Mouse (Mus musculus): ENCODE data around the gene Gucy2g.

Gene Gucy2g

DNA sequence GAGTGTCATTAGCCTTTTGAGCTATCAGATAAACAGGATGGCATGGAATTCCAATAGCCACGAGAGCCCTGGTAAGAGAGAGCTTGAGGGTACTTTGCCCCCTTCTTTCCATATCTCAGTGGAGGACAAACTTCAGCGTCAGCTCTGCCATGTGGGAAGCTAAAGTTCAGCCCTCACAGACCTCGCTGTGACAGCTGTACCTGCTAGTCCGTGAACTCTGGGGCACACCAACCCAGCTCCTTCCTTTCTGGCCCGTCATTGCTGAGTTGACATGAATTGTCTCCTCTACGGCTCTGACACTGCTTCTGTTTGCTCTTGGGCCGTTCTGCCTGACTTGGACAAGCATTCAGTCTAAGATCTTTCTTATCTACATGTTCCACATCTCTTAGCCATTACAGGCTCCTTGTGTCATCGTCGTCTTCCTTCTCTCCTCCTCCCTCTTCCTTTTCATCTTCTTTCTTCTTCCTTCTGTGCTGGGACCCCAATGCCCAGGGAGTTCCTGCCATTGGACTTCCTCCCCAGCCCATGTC is 7.0 kb upstream of the Gucy2g start:
- no peak for DNase-seq (ENCODE audit: low spot score in 2 of 2)

DNA sequence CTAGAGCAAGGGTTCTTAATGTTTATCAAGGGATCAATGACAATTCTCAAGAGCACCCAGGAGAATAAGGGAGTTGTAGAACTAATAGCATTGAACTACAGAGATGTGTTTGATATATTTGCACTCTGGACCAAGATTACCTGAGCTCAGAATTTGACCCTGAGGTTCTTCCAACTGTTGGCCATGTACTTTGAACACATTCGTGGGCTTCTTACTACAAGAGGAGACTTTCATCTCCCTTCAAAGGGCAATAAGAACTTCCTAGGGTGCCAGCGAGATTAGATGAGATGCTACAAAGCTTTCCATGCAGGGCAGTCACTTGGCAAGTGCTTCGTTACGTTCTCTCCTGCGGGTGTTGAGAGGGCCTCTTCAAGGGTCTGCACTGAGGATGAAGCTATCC is 6.5 kb upstream of the Gucy2g start:
- no peak for DNase-seq (ENCODE audit: low spot score in 2 of 2)

DNA sequence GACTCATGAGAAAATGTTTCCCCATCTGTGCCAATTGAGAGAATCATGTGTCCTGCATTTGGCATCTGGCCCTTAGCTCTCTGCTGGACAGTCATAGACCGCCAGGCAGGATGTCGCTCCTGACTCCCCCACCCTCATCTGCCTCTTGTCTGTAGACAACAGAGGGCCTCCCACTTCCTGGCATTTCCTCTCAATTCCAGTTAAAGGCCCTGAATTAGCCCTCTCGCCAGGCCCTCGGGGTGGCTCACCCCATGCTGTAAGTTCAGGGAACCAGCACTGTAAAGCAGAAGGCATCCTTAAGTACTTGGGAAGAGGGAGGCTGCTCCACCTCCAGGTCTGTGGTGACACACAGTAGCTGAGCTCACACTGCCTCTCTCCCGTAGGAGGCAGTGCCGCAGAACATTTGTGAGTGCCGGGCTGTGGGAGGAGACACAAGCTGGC is 3.8 kb upstream of the Gucy2g start:
- peak in 1 of 2 experiments; percentile 6 for DNase-seq (ENCODE audit: low spot score in 2 of 2)

DNA sequence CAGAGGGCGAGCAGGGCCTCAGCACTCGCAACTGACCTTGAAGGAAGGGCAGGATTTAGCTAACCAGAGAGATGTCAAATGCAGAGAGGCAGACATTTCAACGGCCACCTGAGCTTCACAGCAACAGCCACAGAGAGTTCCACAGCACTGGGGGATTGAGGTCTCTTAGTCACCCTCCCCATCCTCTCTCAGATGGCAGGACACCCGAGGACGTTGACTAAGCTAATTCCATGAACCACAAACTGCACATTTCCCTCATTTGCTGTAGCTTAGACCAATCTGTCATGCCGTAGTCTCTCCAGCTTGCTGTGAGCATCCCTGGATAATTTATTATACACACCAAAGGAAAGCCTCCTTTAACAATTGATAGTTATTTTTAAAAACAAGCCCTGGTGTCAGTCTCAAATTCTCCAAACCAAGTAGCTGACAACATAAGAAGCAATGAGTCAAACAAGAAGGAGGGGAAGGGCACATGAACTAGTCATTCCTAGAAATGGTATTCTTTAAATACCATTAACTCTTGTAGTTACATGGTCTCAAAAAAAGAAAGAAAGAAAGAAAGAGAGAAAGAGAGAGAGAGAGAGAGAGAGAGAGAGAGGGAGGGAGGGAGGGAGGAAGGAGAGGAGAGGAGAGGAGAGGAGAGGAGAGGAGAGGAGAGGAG is 1.1 kb downstream of the Gucy2g start:
- no peak for DNase-seq (ENCODE audit: low spot score in 2 of 2)

GRCm38 (mm10) chr19:55236564-55236963 is 4.5 kb downstream of the Gucy2g start:
- DNase-seq (ENCODE audit: low spot score in 2 of 2) = no peak

DNA sequence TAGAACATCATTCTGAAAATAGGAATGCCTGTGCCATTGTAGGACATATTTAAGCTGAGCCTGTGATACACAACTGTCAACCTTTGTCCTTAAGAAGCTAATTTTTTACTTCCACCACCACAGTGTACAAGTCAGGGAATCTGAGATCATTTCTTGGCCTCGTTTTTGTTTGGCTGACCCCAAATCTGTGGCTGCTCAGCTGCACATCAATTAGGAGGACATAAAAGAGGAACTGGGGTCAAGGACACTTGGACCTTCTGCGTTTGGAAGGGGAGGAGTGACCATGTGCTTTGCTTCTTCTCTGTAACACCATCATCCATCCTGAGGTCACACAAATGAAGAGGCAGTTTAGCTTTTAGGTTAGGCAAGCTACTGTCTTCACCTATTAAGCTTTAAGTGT is 5.0 kb downstream of the Gucy2g start:
- DNase-seq (ENCODE audit: low spot score in 2 of 2) = no peak

DNA sequence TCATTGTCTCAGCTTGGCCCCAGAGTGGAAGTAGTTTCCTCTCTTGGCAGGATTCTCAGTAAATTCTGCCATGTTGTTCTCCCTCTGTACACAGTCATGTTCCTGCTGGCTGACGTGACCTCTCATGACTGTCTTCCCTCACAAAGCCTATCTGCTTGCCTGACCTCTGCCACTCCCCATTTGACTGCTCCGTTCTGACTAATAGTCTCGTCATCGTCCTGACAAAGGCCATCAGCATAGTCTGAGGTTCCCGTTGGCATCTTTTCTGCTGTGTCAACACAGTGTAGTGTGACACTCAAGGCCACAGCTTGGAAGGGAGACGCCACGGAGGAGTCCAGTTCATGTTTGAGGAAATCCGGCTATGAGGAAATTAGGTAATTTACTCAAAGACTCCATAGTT is 8.9 kb downstream of the Gucy2g start:
- no peak for DNase-seq (ENCODE audit: low spot score in 2 of 2)

GRCm38 (mm10) chr19:55231081-55231480 is 10.0 kb downstream of the Gucy2g start:
- no peak for DNase-seq (ENCODE audit: low spot score in 2 of 2)

DNA sequence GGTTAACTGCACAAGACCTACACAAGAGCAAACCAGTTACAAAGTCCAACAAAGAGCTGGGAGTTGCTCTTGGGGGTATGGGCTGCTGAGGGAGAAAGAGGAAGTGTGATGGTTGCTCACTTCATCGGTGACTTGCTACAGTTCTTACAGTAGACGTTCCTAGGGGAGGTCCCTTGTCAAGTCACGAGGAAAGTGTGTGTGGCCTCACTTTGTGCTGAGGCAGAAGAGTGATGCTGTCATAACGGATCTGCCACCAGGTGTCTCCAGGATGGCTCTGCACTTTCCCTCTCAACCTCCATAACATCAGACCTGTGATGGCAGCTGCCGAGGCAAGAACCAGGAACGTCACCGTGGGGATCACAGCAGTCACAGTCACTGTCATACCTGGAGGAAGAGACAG is 13.9 kb downstream of the Gucy2g start:
- DNase-seq (ENCODE audit: low spot score in 2 of 2) = no peak

DNA sequence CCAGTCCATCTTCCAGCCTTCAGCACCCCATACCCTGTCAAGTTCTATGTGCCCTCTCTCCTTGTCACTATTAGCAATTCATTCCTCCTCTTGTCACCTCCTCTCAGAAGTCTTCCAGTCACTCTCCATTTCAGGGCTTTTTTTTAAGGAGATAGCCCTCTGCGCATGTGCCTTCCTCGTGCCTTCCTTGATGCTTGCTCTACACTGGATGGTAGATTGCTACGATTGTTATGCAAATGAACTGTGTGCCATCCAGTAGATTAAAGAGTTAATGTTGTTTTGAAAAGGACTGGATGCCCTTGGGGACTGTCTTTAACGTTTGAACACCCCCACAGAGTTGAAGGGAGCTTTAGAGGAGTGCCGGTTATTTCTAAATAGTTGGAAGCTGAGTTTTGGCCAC is 14.4 kb downstream of the Gucy2g start:
- DNase-seq (ENCODE audit: low spot score in 2 of 2) = no peak

DNA sequence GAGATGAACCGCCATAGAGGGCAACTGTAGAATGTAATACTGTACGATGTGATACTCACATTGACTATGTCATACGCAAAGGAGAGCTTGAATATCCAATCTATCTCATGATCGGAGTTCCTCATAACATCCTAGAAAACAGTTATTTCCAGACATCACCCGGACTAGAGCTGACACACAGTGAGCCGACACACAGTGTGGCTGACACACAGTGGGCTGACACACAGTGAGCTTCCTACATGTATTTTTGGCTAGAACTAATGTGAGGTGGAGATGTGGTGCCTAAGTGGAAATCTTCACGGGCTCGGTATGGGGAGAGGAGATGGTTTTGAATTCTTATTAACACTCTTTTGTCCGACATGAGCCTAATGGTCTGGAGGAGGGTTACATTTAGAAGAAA is 18.8 kb downstream of the Gucy2g start:
- no peak for DNase-seq (ENCODE audit: low spot score in 2 of 2)

DNA sequence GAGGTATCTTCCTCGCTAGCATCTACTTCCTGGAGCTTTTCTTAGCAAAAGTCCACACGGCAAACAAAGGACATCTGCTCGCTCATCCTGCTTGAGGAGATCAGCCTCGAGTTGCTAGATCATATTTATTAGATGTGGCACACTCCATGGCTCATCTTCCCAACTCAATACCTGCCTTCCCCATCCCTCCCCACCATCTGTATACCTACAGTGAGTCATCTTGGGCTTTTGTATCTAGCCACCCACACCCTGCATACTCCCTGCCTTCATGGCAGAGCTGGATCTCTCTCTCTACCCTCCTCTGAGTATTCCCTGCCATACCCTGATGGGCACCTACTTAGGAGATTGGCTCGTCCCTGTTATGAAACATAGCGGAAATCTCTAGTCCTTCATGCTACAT is 19.8 kb downstream of the Gucy2g start:
- DNase-seq (ENCODE audit: low spot score in 2 of 2) = no peak

DNA sequence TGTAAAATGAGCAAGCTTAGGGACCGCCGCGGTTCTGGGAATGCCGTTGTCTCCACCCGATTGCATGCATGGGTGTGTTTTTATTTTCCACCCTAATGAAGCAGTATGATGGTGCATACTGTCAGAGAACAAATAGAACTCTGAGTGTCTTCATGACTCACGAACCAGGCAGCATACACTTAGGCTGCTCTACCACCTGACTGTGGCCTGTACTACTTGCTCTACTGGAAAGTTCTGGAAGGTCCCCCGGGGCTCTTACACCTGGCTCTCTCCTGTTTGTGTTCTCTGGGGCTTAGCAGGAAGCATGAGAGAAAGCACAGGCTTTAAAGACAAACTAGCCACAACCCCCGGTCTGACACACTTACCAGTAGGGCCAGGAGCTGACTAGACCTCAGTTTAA is 21.7 kb downstream of the Gucy2g start:
- no peak for DNase-seq (ENCODE audit: low spot score in 2 of 2)

- peak in 1 of 2 experiments; percentile 23 for DNase-seq (ENCODE audit: low spot score in 2 of 2)
Measured at GRCm38 (mm10) chr19:55218741-55219221, 22.3 kb downstream of the Gucy2g start.

GRCm38 (mm10) chr19:55218192-55218739 is 22.8 kb downstream of the Gucy2g start:
- DNase-seq (ENCODE audit: low spot score in 2 of 2) = peak; percentile 73 to 86

- DNase-seq (ENCODE audit: low spot score in 2 of 2) = no peak
Measured at GRCm38 (mm10) chr19:55217365-55217764, 23.7 kb downstream of the Gucy2g start.

DNA sequence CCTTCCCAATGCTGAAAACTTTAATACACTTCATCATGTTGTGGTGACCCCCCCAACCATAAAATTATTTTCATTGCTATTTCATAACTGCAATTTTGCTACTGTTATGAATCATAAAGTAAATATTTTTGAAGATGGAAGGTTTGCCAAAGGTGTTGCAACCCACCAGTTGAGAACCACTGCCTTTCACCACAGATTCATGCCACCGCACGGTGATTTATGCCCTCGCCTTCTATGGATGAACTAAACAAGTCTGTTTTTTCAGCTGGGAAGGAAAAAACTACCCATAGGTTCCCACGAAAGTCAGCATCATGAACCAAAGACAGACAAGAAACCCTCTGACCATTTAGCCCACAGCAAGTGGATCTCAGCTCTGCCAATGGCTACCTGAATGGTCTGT is 24.2 kb downstream of the Gucy2g start:
- DNase-seq (ENCODE audit: low spot score in 2 of 2) = no peak

DNA sequence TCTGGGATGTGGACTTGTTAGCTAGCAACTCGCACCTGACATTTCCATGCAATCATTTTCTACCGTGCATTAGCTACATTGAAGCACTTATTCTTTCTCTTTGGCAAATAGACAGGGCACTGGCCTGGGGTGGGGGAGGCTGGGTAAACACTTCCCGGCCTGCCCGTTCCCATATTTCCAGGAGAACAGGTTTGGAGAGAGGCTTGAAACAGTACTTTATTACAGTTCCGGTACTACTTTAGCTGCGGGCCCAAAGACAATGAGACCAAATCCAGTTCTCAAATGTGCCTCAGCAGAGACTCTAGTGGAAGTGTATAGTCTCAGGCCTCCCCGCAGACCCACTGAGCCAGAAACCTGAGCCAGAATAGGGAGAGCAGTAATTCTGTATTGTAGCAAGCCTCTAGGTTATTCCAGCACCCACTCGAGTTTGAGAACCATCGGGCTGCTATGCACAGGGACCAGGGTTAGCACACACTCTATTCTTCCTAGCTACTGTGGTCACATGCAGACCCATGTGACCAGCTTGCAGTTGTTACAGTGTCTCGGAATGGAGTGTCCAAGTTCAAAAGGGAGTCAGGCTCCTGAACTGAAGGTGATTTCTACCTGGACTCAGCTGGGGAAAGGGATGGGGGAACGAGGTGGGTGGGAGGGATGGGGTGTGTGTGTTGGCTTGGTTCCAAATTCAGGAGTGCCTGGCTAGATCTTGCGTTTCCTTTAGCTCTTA is 27.3 kb downstream of the Gucy2g start:
- DNase-seq (ENCODE audit: low spot score in 2 of 2) = no peak

GRCm38 (mm10) chr19:55211698-55212097 is 29.3 kb downstream of the Gucy2g start:
- no peak for DNase-seq (ENCODE audit: low spot score in 2 of 2)

DNA sequence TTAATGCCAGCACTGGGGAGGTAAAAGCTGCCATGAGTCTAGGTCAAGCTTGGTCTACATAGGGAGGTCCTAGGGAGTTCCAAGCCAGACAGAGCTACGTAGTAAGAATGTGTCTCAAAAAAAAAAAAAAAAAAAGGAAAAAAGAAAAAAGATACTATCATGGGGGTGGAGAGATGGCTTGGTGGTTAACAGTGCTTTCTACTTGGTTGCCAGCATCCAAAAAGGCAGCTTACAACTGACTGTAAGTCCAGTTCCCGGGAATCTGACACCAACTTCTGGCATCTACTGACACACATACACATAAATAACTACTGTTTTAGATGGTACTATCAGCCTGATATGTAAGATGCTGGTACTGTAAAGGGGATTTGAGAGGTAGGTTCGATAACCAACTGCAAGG is 32.0 kb downstream of the Gucy2g start:
- no peak for DNase-seq (ENCODE audit: low spot score in 2 of 2)

- no peak for DNase-seq (ENCODE audit: low spot score in 2 of 2)
Measured at GRCm38 (mm10) chr19:55208654-55209053, 32.4 kb downstream of the Gucy2g start.

DNA sequence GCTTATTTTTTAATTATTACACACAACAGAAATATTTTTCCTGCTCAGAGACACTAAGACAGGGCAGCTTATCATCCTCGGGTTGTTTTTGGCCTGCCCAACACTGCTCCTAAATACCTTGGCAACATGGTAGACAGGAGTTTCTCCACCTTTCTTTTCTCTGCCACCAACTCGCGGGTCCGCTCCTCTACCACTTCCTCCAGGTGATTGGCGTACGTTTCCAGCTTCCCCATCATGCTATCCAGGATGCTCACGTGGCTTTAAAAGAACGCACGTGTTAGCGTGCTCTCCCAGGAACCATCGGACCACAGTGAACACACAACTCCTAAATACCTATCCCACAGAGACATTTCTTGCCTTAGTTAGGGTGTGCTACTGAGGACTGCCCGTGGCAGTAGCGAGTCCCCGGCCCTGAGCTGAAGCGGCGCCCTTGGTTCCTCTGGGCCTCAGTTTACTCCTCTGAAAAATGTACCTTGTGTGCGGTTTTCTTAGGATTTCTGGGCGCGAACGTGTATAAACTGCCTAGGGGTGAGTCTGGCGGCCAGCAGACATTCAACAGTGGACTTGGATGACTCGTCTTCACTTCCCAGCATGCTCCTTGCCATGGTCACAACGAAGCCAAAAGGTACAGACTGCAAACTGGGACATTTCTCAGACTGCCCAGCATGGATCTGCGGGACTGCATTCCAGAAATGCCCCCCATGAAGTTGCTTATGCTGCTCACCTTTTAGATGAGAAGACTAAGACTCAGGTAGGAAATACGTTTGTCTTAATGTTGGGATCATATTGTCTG is 33.1 kb downstream of the Gucy2g start:
- no peak for DNase-seq (ENCODE audit: low spot score in 2 of 2)

All from spleen, postnatal 14 days (tissue).